Mouse (Mus musculus) embryonic facial prominence, embryonic 11.5 days (tissue): ENCODE results near the gene Sgpl1. TPM values are rescaled to one million over a fixed set of nuclear protein-coding genes. Genes with fewer than 3 reads are reported as not detected.
A peak's percentile ranks its signal among the peaks of the same experiment; 100 is the strongest.

ENCODE experiments used
- ATAC-seq: fragments of 200-750 bp; cut with Nextera tagmentation; replicated peaks from 2 replicates; pipeline ENCODE4 v1.8.0; 2017; ENCODE audit warnings: low read depth; ENCODE audit not compliant: insufficient number of reproducible peaks, low FRiP score, low TSS enrichment
- DNase-seq: peaks from one replicate; pipeline ENCODE4 v3.0.0-alpha.2; 2015; ENCODE audit warnings: low spot score
- H3K27ac ChIP-seq: fragments of 300-500 bp; sonication (generic); replicated peaks from 2 replicates; pipeline ENCODE4 v1.5.1; 2014; ENCODE audit warnings: mild to moderate bottlenecking, low read depth, low read length, control low read depth
- H3K27me3 ChIP-seq: fragments of 300-500 bp; sonication (generic); 2 replicates; pipeline ENCODE4 v1.6.1; 2014; ENCODE audit warnings: mild to moderate bottlenecking, low read length, moderate library complexity, mixed read lengths; ENCODE audit not compliant: control insufficient read depth, insufficient read depth
- H3K36me3 ChIP-seq: fragments of 300-500 bp; sonication (generic); replicated peaks from 2 replicates; pipeline ENCODE4 v1.6.1; 2014; ENCODE audit warnings: low read depth, mild to moderate bottlenecking, low read length, moderate library complexity, mixed read lengths; ENCODE audit not compliant: control insufficient read depth, insufficient read depth
- H3K4me1 ChIP-seq: fragments of 300-500 bp; sonication (generic); 2 replicates; pipeline ENCODE4 v1.6.1; 2014; ENCODE audit warnings: low read length, mixed read lengths; ENCODE audit not compliant: control insufficient read depth, insufficient read depth
- H3K4me2 ChIP-seq: fragments of 300-500 bp; sonication (generic); 2 replicates; pipeline ENCODE4 v1.6.1; 2014; ENCODE audit warnings: low read depth, mild to moderate bottlenecking, control low read depth, low read length, moderate library complexity
- H3K4me3 ChIP-seq: fragments of 300-500 bp; sonication (generic); 2 replicates; pipeline ENCODE4 v1.5.1; 2014; ENCODE audit warnings: low read depth, low read length, control low read depth
- H3K9ac ChIP-seq: fragments of 300-500 bp; sonication (generic); replicated peaks from 2 replicates; pipeline ENCODE4 v1.6.1; 2014; ENCODE audit warnings: mild to moderate bottlenecking, control low read depth, low read length
- H3K9me3 ChIP-seq: fragments of 300-500 bp; sonication (generic); replicated peaks from 2 replicates; pipeline ENCODE4 v1.6.1; 2016; ENCODE audit warnings: mild to moderate bottlenecking, low read length, inconsistent platforms, mixed read lengths; ENCODE audit not compliant: control insufficient read depth
- WGBS: fragments of 180-500 bp; shearing (Covaris S2); extraction: QIAGEN DNeasy Blood & Tissue Kit; methylation state at CpG from one replicate; pipeline ENCODE4 v1.1.7; 2014; 5-methylcytosine and 5-hydroxymethylcytosine counted together
- polyA plus RNA-seq: library from polyadenylated mRNA; unstranded; fragments of >200 nt; fragmentation: Nextera tagmentation; extraction: Ambion mirVana; gene quantifications from 2 replicates; pipeline ENCODE4 v1.2.1, GENCODE M21; 2014

Gene Sgpl1
- polyA plus RNA-seq, 1 experiment from 2014 or later = 88.5 TPM

GRCm38 (mm10) chr10:61167333-61168096 is 20.0 kb upstream of the Sgpl1 start:
- Histone ChIP-seq H3K9me3 (no peaks in the 10 kb centered on the region), H3K9ac (no peak overlapping the region)
- DNase-seq = peak; percentile 53

GRCm38 (mm10) chr10:61162366-61162765 is 14.9 kb upstream of the Sgpl1 start:
- ATAC-seq = no peak
- 60% methylated on average over 3 of the region's 3 CpGs for WGBS
- Histone ChIP-seq H3K4me1 (no peaks in the 10 kb centered on the region), H3K27ac (no peak overlapping the region), H3K27me3 (no peaks in the 10 kb centered on the region), H3K36me3 (no peaks in the 10 kb centered on the region), H3K9ac (no peak overlapping the region), H3K4me2 (no peak overlapping the region), H3K4me3 (no peak overlapping the region), H3K9me3 (no peaks in the 10 kb centered on the region)
- DNase-seq = no peak

More at GRCm38 (mm10) chr10:61167333-61168096, 20.0 kb upstream of the Sgpl1 start:
- Histone ChIP-seq H3K27ac (no peak overlapping the region), H3K4me2 (no peak overlapping the region), H3K36me3 (no peaks in the 10 kb centered on the region), H3K4me3 (no peak overlapping the region), H3K27me3 (no peaks in the 10 kb centered on the region), H3K4me1 (no peaks in the 10 kb centered on the region)
- WGBS = 42% methylated on average over 9 of the region's 9 CpGs
- no peak for ATAC-seq

- H3K27ac ChIP-seq = no peak overlapping the region
- ATAC-seq = no peak
- no peak overlapping the region for H3K4me3 ChIP-seq
- H3K9ac ChIP-seq = no peak overlapping the region
- no peaks in the 10 kb centered on the region for H3K27me3 ChIP-seq
- H3K36me3 ChIP-seq = no peaks in the 10 kb centered on the region
- H3K4me1 ChIP-seq = no peaks in the 10 kb centered on the region
- WGBS = 80% methylated on average over 4 of the region's 4 CpGs
- H3K9me3 ChIP-seq = no peaks in the 10 kb centered on the region
- DNase-seq = no peak
- H3K4me2 ChIP-seq = no peak overlapping the region
Observed at GRCm38 (mm10) chr10:61160671-61161070, 13.2 kb upstream of the Sgpl1 start.

- Histone ChIP-seq H3K27me3 (no peaks in the 10 kb centered on the region), H3K4me1 (no peaks in the 10 kb centered on the region), H3K27ac (no peak overlapping the region), H3K9ac (no peak overlapping the region), H3K4me2 (no peak overlapping the region), H3K9me3 (no peaks in the 10 kb centered on the region), H3K4me3 (no peak overlapping the region), H3K36me3 (no peaks in the 10 kb centered on the region)
- ATAC-seq = no peak
- no peak for DNase-seq
- WGBS = 88% methylated on average over 7 of the region's 7 CpGs
Observed at GRCm38 (mm10) chr10:61160089-61160488, 12.6 kb upstream of the Sgpl1 start.

GRCm38 (mm10) chr10:61158594-61158993 is 11.1 kb upstream of the Sgpl1 start:
- Histone ChIP-seq H3K27me3 (no peaks in the 10 kb centered on the region), H3K4me1 (no peaks in the 10 kb centered on the region), H3K9me3 (no peaks in the 10 kb centered on the region), H3K4me2 (no peak overlapping the region), H3K36me3 (no peaks in the 10 kb centered on the region), H3K9ac (no peak overlapping the region), H3K4me3 (no peak overlapping the region), H3K27ac (no peak overlapping the region)
- WGBS = 79% methylated on average over 3 of the region's 3 CpGs
- ATAC-seq (no peak), DNase-seq (no peak)

GRCm38 (mm10) chr10:61156453-61156852 is 8.9 kb upstream of the Sgpl1 start:
- H3K27ac ChIP-seq = no peak overlapping the region
- DNase-seq (no peak), ATAC-seq (no peak)
- H3K4me3 ChIP-seq = no peak overlapping the region
- 84% methylated on average over 2 of the region's 2 CpGs for WGBS
- H3K9me3 ChIP-seq = no peaks in the 10 kb centered on the region
- H3K9ac ChIP-seq = no peak overlapping the region
- no peaks in the 10 kb centered on the region for H3K36me3 ChIP-seq
- H3K27me3 ChIP-seq = no peaks in the 10 kb centered on the region
- H3K4me1 ChIP-seq = no peaks in the 10 kb centered on the region
- H3K4me2 ChIP-seq = no peak overlapping the region

- no peak for ATAC-seq
- no peaks in the 10 kb centered on the region for H3K27me3 ChIP-seq
- no peaks in the 10 kb centered on the region for H3K36me3 ChIP-seq
- WGBS = 81% methylated on average over 3 of the region's 3 CpGs
- no peak overlapping the region for H3K27ac ChIP-seq
- H3K4me1 ChIP-seq = no peaks in the 10 kb centered on the region
- no peak for DNase-seq
- no peak overlapping the region for H3K4me3 ChIP-seq
- no peak overlapping the region for H3K4me2 ChIP-seq
- no peaks in the 10 kb centered on the region for H3K9me3 ChIP-seq
- H3K9ac ChIP-seq = no peak overlapping the region
Observed at GRCm38 (mm10) chr10:61155611-61156010, 8.1 kb upstream of the Sgpl1 start.

- H3K4me2 ChIP-seq = no peak overlapping the region
- H3K4me3 ChIP-seq = no peak overlapping the region
- DNase-seq (no peak), ATAC-seq (no peak)
- H3K9me3 ChIP-seq = no peaks in the 10 kb centered on the region
- no peak overlapping the region for H3K9ac ChIP-seq
- no peaks in the 10 kb centered on the region for H3K36me3 ChIP-seq
- H3K4me1 ChIP-seq = no peaks in the 10 kb centered on the region
- no peak overlapping the region for H3K27ac ChIP-seq
- no peaks in the 10 kb centered on the region for H3K27me3 ChIP-seq
Observed at GRCm38 (mm10) chr10:61152131-61152530, 4.6 kb upstream of the Sgpl1 start.
